Mouse (Mus musculus): ENCODE results near the gene Mllt6. TPM values are rescaled to one million over a fixed set of nuclear protein-coding genes. Genes with fewer than 3 reads are reported as not detected.

Gene Mllt6
- total and polyA plus RNA-seq, 3 experiments, result 17.2 to 17.6 TPM; not detected in 1

- TF ChIP-seq POLR2A (IDR thresholded peaks at IDR 0.05; ENCODE audit: control insufficient read depth in 1 of 2, insufficient read depth in 1 of 2, low read depth in 1 of 2, low read length in 2 of 2, poor library complexity in 1 of 2) (peak; percentile 34 to 42; a peak in 2 of 4 replicates), MYC (IDR thresholded peaks at IDR 0.05; ENCODE audit: low read depth, low read length) (0 out of 2 replicates have a peak, but pooled peaks have one; percentile 32), POLR2AphosphoS2 (IDR thresholded peaks at IDR 0.05; ENCODE audit: low read length) (peak; percentile 36; the same call in 1 of the 2 replicates), EP300 (IDR thresholded peaks at IDR 0.05; ENCODE audit: low read depth in 1 of 2, low read length in 2 of 2) (no peak), ZNF384 (IDR thresholded peaks at IDR 0.05; ENCODE audit: low read depth, low read length) (0 out of 2 replicates have a peak, but pooled peaks have one; percentile 10)
Observed at GRCm38 (mm10) chr11:97700003-97700745, 37.0 kb downstream of the Mllt6 start, which contains the start of gene Pcgf2 (continued).

DNA sequence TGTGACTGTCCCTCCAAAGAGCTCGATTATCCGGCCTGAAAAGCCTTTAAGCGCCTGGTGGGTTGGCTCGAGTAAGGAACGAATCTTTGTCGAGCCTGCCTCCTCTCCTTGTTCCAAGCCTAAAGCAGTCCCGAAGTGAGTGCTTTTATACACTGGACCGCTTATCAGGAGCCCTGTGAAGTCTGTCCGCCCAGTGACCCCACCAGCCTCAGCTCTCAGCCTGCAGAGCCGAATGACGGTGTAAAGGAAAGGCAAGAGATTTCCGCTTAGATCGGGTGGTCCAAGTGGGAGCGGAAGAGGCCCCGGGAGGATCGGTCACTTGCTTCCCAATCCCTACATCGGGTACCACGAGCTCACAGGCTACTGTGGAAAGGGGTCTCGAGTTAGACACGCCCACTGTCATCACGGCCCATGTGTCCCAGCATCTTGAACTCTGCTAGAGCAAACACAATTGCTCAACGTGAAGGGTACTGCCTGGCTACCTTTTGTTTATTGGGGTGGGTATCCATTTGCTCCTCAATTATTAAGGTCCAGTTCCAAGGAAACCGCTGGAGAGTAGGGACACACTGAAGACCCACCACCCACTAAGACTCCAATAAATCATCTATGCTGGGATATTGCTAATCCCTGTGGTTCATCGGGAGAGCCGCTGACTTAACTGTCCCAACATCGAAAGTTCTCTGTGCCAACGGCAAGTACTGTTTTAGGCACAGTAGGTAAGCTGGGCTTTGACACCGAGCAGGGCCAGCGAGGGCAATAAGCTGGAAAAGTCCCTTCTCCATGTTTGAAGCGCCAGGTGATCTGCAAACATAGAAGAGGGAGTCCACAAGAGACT lies 37.7 kb downstream of the Mllt6 start:
- 0 out of 2 replicates have a peak, but pooled peaks have one; percentile 39 for TF ChIP-seq GATA1 (IDR thresholded peaks at IDR 0.05; ENCODE audit: low read depth, low read length)
- no peak for TF ChIP-seq USF1 (IDR thresholded peaks at IDR 0.05; ENCODE audit: low read depth, low read length)
- 0 out of 2 replicates have a peak, but pooled peaks have one; percentile 2 for TF ChIP-seq TBP (IDR thresholded peaks at IDR 0.05; ENCODE audit: low read depth, low read length)
- no peak for TF ChIP-seq ZC3H11A (IDR thresholded peaks at IDR 0.05; ENCODE audit: low read depth, low read length)
- no peak for TF ChIP-seq RAD21 (IDR thresholded peaks at IDR 0.05; ENCODE audit: low read depth, low read length)
- peak; percentile 51; the same call in 1 of the 2 replicates for TF ChIP-seq SIN3A (IDR thresholded peaks at IDR 0.05; ENCODE audit: low read length)
- 0 out of 2 replicates have a peak, but pooled peaks have one; percentile 5 for TF ChIP-seq MYC (IDR thresholded peaks at IDR 0.05; ENCODE audit: low read depth, low read length)
- peaks cover 0 to 12% of the 10 kb centered on the region in 2 experiments; a peak in 2 of 4 replicates for H3K36me3 ChIP-seq (ENCODE audit: control insufficient read depth in 1 of 2, insufficient read depth in 2 of 2, low read length in 2 of 2)
- H3K27me3 ChIP-seq (ENCODE audit: control insufficient read depth in 1 of 2, insufficient read depth in 2 of 2, low read length in 2 of 2), result no peaks in the 10 kb centered on the region
- peak overlapping the region; percentile 66; the same call in 1 of the 2 replicates for H3K27ac ChIP-seq (ENCODE audit: control insufficient read depth, low read depth, low read length)
- peaks cover 0 to 19% of the 10 kb centered on the region in 2 experiments; a peak in 3 of 4 replicates for H3K4me1 ChIP-seq (ENCODE audit: control insufficient read depth in 1 of 2, insufficient read depth in 2 of 2, low read length in 2 of 2)
- H3K9me3 ChIP-seq (replicated peaks; ENCODE audit: insufficient read depth, low read length), result no peaks in the 10 kb centered on the region
- peak overlapping the region; percentile 83 for H3K9ac ChIP-seq (ENCODE audit: control insufficient read depth, low read depth, low read length, poor library complexity, severe bottlenecking)
- DNase-seq (ENCODE audit: low read depth, low spot score), result peak; percentile 76
- peak overlapping the region; percentile 56 to 94 for H3K4me3 ChIP-seq (ENCODE audit: control insufficient read depth in 1 of 2, insufficient read depth in 1 of 2, low read depth in 2 of 2, low read length in 2 of 2)
- H3K79me2 ChIP-seq (ENCODE audit: control insufficient read depth, insufficient read depth, low read length, poor library complexity), result peaks cover 31% of the 10 kb centered on the region

DNA sequence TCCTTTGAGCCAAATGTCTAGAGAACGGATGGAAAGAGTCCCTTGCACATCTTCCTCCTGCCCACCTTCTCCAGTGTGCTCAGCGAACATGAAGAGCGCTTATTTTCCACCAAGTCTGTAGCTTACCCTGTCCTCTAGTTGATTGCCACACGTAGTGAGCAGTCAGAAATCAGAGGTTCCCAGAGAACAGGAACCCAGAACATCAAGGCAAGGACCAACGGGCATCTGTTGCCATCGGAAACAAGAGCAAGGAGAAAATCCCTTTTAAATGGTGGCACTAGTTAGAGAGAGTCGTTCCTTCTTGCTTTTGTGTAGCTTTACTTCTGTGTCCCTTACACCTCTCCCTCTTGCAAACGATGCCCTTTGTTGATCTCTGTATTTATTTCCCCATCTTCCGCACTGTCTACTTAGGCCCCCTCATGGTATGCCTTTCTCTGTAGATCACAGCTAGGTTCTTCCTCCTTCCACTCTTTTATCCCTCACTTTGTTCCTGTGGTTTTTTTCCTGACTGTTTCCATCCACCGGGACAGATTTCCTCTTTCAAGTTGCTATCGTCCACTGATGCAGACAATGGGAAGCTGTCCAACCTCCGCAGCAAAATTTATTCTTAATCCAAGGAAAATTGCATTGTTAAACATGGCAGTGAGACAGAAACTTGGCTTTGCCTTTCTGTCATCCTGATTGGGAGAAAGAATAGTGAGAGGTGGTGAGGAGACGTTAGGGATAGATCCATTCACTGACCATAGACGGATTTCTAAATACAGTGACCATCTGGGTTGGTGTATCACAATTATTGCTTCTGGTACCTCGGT lies 38.6 kb downstream of the Mllt6 start:
- H3K4me1 ChIP-seq (ENCODE audit: control insufficient read depth in 1 of 2, insufficient read depth in 2 of 2, low read length in 2 of 2), result peaks cover 0 to 19% of the 10 kb centered on the region in 2 experiments; a peak in 3 of 4 replicates
- peak overlapping the region; percentile 8; the same call in 1 of the 2 replicates for H3K27ac ChIP-seq (ENCODE audit: control insufficient read depth, low read depth, low read length)
- no peak for TF ChIP-seq ELF1 (IDR thresholded peaks at IDR 0.05; ENCODE audit: low read depth, low read length)
- peak; percentile 32 for TF ChIP-seq CHD1 (IDR thresholded peaks at IDR 0.05; ENCODE audit: low read depth, low read length)
- 0 out of 2 replicates have a peak, but pooled peaks have one; percentile 3 for TF ChIP-seq TCF12 (IDR thresholded peaks at IDR 0.05; ENCODE audit: low read depth, low read length)
- 0 out of 2 replicates have a peak, but pooled peaks have one; percentile 14 for TF ChIP-seq BHLHE40 (IDR thresholded peaks at IDR 0.05; ENCODE audit: borderline replicate concordance, low read depth, low read length)
- 0 out of 2 replicates have a peak, but pooled peaks have one; percentile 3 for TF ChIP-seq USF1 (IDR thresholded peaks at IDR 0.05; ENCODE audit: low read depth, low read length)
- peak; percentile 53 for TF ChIP-seq MXI1 (IDR thresholded peaks at IDR 0.05; ENCODE audit: low read depth, low read length)
- TF ChIP-seq MYB (IDR thresholded peaks at IDR 0.05; ENCODE audit: low read depth, low read length), result no peak
- TF ChIP-seq UBTF (IDR thresholded peaks at IDR 0.05; ENCODE audit: borderline replicate concordance, insufficient read depth, low read depth, low read length), result 0 out of 2 replicates have a peak, but pooled peaks have one; percentile 4
- TF ChIP-seq ETS1 (IDR thresholded peaks at IDR 0.05; ENCODE audit: low read depth, low read length), result 0 out of 2 replicates have a peak, but pooled peaks have one; percentile 5
- peak; percentile 81 for DNase-seq (ENCODE audit: low read depth, low spot score)
- no peaks in the 10 kb centered on the region for H3K9me3 ChIP-seq (replicated peaks; ENCODE audit: insufficient read depth, low read length)
- peak overlapping the region; percentile 56 to 94 for H3K4me3 ChIP-seq (ENCODE audit: control insufficient read depth in 1 of 2, insufficient read depth in 1 of 2, low read depth in 2 of 2, low read length in 2 of 2)
- H3K36me3 ChIP-seq (ENCODE audit: control insufficient read depth in 1 of 2, insufficient read depth in 2 of 2, low read length in 2 of 2), result peaks cover 0 to 12% of the 10 kb centered on the region in 2 experiments; a peak in 3 of 4 replicates
- no peaks in the 10 kb centered on the region for H3K27me3 ChIP-seq (ENCODE audit: control insufficient read depth in 1 of 2, insufficient read depth in 2 of 2, low read length in 2 of 2)
- H3K79me2 ChIP-seq (ENCODE audit: control insufficient read depth, insufficient read depth, low read length, poor library complexity), result peaks cover 31% of the 10 kb centered on the region
- peak overlapping the region; percentile 83 for H3K9ac ChIP-seq (ENCODE audit: control insufficient read depth, low read depth, low read length, poor library complexity, severe bottlenecking)

Data from MEL (cell line).